Mouse (Mus musculus) 416B (cell line): ENCODE measurements at regions not wholly inside any gene's neighbourhood (a gene's known extent, or its start where the extent isn't known, plus 50 kb on each side); places are given as distances from the start of the nearest gene placed in this dataset.
A peak's percentile ranks its signal among the peaks of the same experiment; 100 is the strongest.

Source experiments
- DNase-seq: peaks from one replicate; pipeline ENCODE4 v3.0.0; 2011; ENCODE audit warnings: low read depth

DNA sequence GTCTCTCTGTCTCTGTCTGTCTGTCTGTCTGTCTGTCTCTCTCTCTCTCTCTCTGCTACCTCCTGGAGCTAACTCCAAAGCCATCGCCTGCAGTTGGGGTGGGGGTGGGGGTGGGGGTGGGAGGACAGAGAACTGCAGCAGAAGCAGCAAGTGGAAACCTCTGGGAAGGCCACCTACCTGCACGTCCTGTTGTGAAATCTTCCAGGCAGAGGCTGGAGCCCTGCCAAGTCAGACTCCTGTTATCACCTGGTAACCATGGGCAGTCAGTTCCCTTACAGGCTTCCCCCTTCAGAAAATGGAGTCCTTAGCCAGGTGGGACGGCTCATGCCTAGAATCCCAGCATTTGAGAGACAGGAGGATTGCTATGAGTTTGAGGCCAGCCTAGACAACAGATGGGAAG is 361.8 kb downstream of the Bcor start:
- no peak for DNase-seq

DNA sequence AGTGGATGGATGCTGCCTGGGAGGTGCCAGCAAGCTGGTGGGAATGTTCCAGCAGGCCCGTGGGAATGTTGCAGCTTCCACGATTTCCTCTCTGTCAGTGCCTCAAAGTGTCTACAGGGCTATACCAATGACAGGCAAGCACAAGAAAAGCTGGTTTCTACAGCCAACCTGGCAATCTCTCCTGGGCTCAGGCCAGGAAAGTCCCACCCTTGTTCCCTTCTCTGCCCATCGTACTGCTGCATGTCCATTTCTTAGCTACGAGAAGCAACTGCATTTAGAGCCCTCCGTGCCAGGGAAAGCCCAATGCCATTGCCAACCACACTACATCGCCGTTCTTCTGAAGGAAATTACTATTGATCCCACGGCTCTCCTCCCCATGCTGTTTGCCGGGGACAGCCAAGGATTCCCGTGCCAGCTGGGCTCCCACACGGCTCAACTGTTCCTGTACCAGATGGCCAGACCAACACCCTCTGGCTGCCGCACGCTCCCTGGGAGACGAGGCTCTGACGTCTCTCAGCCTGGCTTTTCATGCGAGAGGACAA is 359.7 kb downstream of the Bcor start:
- DNase-seq, result no peak

DNA sequence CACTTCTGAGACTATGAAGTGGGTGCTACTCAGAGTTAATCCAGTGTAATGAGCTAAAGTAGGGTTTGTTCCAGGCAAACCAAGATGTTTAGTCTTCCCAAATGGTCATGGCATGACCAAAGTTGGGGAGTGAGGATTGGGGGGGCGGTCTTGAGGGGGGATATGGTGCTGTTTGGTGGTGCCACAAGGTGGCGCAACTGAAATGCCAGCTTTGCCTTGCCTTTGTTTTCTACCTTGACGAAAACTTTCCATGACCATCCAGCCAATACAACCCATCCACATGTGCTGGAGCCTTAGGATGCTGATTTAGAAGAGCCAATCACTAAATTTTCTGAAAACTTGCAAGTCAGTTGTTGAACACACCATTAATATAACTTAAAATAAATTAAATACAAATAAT is 358.9 kb downstream of the Bcor start:
- peak; percentile 39 for DNase-seq

DNA sequence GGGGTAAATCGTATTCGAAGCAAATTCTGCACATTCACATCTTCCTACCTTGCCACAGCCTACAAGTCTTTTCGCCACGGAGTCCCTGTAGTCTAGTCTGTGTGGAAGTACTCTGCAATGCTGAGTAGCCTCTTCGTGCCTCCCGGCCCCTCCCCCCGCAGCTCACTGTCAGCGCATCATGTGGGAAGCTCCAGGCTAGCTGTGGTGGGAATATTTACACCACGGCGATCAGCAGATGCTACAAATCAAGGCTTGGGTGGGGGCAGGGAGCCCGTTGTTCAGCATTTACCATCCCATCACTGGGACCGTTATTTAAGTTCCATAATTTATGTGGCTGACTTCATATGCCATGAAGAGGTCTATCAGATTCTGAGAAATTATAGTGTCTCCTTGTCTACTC is 358.5 kb downstream of the Bcor start:
- no peak for DNase-seq

DNA sequence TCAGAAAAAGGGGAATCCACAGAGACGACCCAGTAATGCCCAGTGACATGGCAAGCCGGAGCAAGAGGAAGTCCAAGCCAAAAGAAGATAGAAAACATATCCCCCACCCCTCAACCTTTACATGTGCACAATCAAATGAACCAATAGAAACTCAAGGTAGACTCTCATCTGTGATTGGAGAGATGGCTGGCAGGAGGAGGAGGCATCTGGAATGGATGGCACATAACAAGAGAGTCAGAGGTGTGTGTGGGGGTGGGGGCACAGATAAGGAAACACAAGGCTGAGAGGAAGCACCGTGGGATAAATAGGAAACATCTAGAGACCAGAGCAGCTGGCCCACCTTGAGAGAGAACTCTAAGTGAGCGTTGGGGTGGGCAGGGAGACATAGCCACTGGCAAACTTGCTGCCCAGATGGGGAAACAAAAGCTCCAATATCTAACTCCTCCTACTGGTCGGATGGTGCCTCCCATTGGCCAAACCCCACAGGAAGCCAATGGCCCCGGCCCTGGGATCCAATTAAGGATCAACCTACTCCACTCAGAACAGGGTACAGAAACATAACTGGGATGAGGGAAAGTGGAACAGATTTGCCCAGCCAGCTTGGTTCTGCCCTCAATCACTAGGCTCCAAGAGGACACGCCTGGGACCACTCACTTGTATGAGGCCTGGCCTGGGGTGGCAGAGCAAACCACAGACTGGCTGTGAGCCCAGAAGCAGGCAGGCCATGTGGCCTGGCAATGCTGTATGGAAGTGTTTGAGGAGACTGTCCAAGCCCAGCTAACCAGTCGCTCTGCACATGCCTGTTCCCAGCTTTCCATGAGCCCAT is 357.9 kb downstream of the Bcor start:
- peak; percentile 72 for DNase-seq

DNA sequence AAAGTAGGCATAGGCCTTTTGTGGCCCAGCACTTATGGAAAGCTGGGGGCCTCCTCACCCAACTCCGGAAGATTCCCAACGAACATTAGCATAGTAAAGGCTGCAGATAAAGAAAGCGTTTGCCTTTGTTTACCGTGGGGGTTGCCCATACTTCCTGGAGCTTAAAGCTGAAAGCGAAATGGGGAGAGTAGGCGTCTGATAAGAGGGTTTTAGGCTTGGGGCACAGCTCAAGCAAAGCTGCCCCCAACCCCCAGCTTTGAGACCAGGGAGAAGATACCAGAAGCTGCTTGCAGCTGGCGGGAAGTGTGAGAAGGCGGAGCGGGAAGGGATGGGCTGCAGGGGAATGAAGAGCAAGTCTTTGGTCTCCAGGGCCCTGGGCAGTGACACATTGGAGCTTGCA is 356.9 kb downstream of the Bcor start:
- no peak for DNase-seq

DNA sequence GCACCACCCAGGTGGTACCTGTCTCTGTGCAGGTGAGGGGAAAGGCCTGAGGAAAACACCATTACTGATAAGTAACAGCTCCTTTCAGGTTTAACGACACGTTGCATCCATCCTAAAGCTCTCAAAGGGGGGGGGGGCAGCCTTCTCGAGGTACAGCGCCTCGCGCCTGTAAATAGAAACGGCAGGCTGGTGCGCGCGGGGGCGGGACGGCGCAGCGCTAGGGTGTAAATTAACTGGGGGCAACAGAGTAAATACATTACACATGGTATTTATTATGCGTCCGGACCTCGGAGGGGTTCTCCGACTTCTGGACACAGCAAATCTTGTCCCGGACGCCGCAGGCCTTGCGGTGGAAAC is 353.3 kb downstream of the Bcor start:
- DNase-seq, result no peak

DNA sequence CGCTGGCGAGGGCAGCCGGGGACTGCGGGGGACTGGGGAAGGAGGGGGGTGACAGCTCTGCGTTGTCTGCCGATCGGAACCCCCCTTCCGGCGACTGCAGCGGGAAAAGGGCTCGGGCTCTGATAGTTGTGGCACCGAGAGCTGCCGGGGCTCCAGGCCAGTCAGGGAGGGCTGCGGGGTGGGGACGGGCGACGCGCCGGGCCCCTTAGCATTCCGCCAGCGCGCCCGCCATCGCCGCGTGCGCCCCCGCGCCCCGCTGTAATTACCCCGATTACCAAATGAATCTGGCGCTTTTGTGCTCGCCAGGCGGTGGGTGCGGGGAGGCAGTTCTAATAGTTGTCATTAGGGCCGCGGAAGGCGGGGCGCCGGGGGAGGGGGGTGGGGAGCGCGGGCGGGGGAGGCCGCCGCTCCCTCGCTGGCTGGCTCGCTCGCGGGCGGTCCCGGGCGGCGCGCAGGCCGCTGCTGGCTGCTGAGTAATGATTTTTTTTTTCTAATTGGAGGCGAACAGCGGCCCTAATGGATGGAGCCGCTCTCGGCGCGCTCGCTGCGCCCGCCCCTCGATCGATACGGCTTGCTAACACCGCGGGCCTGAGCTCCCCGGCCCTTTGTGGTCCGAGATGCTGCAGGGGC is 352.8 kb downstream of the Bcor start:
- no peak for DNase-seq

DNA sequence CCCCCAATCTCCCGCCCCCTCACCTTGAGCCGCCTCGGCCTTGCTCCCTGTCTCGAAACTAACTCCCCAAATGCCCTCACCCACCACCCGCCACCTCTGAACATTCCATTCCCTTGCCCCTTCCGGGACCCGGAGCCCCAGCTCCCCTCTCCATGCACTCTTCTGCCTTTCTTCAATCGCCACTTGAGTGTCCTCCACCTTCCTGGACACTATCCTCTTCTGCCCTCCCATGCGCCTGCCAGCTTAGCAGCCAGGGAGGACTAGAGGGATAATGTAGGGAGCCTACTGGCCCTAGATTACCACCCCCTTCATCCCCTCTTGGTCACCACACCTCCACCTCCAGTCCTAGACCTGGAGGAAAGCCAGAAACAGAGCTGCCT is 352.3 kb downstream of the Bcor start:
- DNase-seq, result no peak

DNA sequence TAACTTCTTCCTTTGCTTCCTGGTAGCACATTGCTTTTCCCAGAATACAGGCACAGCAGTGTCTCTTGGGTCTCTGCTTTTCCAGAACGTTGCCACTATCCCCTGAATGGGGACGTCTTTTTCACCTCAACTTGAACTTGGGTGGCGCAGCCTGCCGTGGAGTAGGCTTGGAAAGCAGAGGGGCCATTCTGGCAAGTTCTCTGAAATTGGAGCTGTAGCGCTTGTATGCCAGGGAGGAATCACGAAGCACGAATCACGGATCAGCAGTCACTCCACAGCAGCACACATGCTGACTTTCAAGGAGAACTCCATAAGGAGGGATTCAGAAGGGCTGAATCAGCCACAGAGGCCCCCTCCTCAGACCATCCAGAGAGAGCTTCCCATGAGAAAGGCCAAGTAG is 351.2 kb downstream of the Bcor start:
- no peak for DNase-seq

DNA sequence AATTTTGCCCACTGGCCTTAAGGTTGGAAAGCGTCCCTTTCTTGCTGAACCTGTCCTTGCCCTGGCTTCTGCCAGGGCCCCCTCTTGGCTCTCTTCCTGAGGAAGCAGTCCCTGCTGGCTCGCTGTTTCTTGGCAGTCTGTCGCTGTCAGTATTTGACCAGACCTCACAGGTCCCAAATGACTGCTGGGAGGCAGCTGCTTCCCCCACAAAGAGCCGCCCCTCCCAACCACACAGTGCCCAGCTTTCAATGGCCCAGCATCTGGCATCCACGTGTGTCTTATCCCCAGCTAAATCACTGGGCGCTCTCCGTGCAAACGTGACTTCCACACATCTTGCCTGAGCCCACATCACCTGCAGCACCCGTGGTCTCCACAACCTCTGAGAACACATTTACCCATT is 345.3 kb downstream of the Bcor start:
- DNase-seq, result no peak

DNA sequence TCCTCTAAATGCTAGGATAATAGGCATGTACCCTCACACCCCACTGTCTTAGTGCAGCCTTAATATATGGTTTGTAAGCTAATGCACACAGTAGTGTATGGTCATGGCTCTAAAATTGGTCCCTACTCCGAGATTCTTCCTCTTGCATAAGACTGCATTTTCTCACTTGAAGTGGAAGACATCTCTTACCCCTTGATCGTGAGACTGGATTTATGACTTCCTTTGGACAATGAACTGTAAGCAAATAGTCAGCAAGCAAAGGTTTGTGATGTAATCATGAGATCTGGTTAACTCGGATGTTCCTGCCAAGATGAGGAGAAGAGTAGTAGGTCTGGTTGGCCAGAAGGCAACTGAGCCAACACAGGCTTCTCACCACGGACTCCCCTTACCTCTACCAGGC is 344.3 kb downstream of the Bcor start:
- no peak for DNase-seq

DNA sequence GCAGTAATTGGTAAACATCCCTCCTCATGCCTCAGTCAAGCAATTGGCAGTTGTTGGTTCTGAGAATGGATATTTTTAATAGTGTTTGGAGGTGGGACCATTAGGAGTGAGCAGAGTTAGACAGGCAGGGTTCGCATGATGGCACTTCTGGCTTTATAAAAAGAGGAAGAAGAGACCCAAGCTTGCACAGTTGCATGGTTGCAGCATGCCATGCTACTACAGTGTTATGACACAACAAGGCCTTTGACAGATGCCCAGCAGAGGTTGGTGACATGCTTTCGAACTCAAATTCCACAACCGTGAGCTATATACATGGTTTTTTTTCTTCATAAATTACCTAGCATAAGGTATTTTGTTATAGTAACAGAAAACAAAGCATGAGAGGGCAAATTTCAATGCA is 341.5 kb downstream of the Bcor start:
- peak; percentile 14 for DNase-seq

DNA sequence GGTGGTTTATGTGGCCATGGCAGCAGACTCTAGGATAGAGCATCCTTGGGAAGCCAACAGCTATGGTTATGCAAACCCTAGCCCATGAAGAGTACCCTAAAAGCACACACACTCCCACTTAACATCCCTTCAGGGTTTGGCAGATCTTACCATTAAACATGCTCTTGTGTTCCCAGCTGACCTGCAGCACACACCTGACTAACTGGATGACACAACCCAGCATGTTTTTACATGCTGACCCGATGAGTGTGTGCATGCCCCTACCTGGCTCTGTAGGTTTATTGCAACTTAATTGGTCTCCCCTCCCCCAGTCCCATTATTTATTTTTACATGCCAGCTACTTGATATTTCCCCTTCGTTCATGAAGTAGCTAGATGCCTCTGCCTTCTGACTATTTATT is 339.0 kb downstream of the Bcor start:
- no peak for DNase-seq

DNA sequence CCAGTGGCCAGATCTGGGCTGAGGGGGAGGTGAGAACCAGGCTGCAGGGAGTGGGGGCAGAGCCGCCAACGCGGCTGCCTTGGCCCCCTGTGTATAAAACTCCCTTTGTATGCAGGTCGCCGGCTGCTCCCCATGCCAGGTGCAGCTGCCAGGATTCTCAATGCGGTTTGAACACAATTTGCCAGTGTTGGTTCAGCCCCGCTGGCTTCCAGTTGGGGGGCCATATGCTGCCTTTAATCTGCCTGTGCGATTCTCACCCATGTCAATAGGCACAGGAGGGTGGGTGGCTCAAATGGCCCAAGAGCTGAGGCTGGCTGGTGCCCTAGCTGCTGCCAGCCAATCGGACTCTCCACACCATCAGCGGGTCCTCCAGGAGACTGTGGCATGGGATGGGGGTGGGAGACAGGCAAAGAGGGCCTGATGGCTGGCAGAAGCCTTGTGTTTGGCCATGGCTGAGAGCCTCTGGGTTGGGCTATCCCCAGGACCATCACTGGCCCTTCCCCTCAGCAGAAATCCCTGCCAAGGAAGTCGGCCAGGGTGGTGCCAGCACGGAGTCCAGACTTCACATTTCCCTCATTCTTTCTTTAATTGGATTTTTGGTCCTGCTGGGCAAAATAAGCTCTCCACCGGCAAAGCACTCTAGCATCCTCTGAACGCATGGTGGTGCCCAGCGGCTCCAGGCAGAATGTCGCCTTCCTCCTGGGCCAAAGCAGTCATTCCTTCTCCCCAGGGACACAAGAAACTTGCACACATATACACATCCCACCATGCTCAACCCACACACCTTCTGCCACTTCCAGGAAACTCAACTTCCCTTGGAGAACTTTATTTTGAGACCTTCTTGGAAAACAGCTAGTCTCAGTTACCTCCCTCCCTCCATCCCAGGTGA is 338.0 kb downstream of the Bcor start:
- DNase-seq, result no peak

DNA sequence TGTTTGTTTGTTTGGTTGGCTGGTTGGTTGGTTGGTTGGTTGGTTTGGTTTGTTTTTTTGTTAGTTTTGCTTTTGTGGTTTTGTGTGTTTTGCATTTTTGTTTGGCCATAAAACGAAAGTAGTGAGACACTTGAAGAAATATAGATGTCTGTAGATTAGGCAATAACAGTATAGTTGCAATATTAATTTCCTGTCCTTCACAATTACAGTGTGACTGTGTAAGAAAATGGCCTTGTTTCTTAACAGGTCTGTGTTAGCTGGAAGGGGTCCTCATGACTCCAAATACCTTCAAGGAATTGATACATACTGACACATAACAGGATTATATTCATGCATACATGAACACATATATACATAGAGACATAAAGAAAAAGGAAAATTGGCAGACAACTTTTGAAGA is 334.2 kb downstream of the Bcor start:
- peak; percentile 22 for DNase-seq

DNA sequence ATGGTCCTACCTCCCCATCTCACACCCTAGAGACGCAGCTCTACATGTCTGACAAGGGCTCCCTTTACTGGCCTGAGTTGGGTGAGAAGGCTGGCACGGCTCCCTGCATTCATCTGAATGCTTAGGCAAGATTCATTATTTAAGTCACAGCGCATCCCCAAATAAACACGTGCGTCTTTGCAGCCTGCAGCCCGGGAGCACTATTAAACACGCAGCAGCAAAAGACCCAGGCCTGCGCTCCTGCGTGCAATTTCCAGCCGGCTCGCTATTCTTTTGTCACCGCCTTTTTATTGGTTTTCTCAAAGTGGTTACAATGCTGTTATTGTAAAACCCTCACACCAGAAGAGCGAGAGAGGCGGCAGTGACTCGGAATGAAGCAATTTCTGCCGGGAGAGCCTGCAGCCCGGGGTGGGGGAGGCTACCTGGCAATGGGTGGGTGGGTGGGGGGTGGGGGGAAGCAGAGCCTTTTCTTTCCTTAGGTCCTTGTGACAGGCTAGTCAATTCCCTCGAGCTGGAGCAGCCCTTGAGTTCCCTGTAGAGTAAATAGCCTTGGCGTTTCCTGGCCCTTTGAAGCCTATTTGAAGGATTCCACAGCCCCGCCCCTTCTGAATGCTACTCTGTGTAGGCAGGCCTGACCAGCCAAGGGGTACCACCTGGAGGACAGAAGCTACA is 333.3 kb downstream of the Bcor start:
- DNase-seq, result no peak

DNA sequence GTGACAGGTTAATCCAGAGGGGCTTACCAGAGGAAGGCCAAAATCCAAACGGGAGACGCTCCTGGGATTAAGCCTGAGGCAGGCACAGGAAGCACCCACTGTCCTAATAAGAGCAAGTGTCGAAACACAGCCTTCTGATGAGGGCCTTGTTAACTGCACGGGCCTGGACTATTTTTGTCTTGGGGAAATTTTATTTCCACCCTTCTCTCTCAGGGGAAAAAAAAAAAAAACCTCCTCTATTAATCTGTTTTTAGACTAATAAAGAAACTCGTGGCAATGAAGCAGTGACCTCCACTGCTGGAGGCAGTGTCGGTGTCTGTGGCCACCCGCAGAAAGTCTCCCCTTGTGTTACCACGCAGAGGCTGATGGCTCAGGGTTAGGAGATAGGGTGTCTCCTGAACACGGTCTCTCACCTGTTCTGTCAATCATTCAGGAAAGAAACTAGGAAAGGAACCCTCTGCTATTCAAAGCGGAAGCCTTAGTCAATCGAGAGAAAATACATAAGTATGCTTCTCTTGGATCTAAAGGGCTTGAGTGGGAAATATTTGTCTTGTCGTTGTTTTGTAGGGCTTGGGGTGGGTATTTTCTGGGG is 330.6 kb downstream of the Bcor start:
- DNase-seq, result no peak

DNA sequence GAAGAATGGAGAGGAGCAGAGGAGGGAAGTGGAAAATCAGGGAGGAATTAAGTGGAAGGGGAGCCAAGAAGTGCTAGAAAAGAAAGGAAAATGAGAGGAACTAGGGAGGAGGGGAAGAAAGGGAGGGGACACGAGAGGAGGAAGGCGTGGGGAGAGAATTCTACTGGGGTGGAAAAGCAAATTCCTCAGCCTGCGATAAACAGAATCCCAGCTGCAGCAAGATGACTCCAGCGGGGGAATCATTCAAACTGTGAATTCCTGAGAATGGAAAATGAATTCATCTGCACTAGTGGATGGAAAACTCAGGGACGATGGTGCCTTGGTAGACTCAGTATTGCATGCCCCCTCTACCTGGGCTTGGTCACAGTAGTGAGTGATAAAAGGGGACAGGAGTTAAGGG is 322.6 kb downstream of the Bcor start:
- DNase-seq, result no peak

DNA sequence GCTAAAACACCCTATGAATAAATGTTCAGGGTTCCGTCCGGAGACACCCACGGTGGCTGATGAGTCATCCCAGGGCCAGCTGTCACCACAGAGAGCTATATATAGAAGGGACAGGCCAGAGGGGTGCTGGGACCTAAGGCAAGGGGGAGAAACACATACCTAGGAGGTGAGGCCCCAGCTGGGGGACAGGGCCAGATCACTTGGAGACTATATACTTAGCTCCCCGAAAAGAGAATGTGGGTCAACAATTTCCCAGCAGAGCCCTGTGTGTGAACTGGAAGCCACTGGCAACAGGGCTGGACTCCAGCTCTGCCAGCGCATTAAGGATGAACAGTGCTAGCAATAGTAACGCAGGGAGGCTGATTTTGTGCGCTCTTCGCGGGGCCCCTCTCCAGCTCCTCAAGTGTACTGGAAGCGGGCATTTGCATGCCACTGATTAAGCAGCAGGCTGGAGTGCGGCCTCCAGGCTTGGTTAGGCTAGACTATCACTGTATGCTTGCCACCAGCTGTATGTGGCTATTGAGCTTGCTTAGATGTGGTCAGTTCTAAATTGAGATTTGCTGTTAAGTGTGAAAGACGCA is 320.4 kb downstream of the Bcor start:
- peak; percentile 71 for DNase-seq

DNA sequence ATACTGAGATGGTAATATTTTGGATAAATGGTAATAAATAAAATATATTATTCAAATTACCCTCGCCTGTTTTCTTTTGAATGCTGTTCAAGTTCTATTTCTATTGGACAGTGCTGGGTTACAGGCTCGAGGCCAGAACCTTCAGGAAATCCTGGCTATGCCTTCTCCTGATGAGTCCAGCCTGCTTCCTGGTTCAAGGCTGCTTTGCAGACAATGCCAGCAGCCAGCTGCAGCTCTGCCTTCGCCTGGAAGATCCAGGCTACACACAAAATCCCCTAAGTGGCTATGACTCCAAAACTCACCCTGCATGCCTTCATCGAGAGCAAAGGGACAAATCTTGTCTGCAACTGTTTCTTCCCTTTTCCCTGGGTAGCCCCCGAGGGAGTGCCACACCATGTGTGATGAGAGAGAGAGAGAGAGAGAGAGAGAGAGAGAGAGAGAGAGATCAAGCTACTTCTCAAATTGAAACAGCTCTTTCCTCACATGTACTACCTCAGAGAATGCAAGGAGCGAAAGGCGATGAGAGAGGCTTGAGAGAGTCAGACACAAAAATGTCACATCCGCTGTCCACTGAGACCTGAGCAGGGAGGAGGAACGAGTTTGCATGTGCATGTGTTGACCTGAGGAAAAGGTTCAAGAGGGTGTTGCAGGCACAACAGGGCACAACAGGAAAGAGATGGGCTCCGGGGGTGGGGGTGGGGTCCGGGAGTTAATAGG is 319.7 kb downstream of the Bcor start:
- DNase-seq, result peak; percentile 31
